Mouse (Mus musculus) liver, postnatal 0 days (tissue): ENCODE measurements around the gene Pear1. TPM values are rescaled to one million over a fixed set of nuclear protein-coding genes. Genes with fewer than 3 reads are reported as not detected.

Experiments used
- ATAC-seq: fragments of 200-750 bp; cut with Nextera tagmentation; 2 replicates; pipeline ENCODE4 v1.8.0; 2017; ENCODE audit warnings: mild to moderate bottlenecking, moderate library complexity
- DNase-seq: peaks from one replicate; pipeline ENCODE4 v3.0.0-alpha.2; 2016
- H3K27ac ChIP-seq: fragments of 300-500 bp; sonication (generic); 2 replicates; pipeline ENCODE4 v1.5.1; 2014; ENCODE audit warnings: antibody characterized with exemption, moderate library complexity, mild to moderate bottlenecking, low read depth
- H3K27me3 ChIP-seq: fragments of 300-500 bp; sonication (generic); 2 replicates; pipeline ENCODE4 v1.6.1; 2014; ENCODE audit warnings: low read length, control low read depth, mixed read lengths; ENCODE audit not compliant: insufficient read depth
- H3K36me3 ChIP-seq: fragments of 300-500 bp; sonication (generic); replicated peaks from 2 replicates; pipeline ENCODE4 v1.6.1; 2014; ENCODE audit warnings: mild to moderate bottlenecking, control low read depth, low read length, moderate library complexity, mixed read lengths; ENCODE audit not compliant: insufficient read depth
- H3K4me1 ChIP-seq: fragments of 300-500 bp; sonication (generic); 2 replicates; pipeline ENCODE4 v1.6.1; 2014; ENCODE audit warnings: antibody characterized with exemption, mild to moderate bottlenecking, control low read depth; ENCODE audit not compliant: insufficient read depth
- H3K4me2 ChIP-seq: fragments of 300-500 bp; sonication (generic); 2 replicates; pipeline ENCODE4 v1.6.1; 2014; ENCODE audit warnings: low read depth, mild to moderate bottlenecking, low read length, moderate library complexity, mixed read lengths
- H3K4me3 ChIP-seq: fragments of 300-500 bp; sonication (generic); 2 replicates; pipeline ENCODE4 v1.5.1; 2014; ENCODE audit warnings: low read depth, low read length
- H3K9ac ChIP-seq: fragments of 300-500 bp; sonication (generic); replicated peaks from 2 replicates; pipeline ENCODE4 v1.6.1; 2014; ENCODE audit warnings: mild to moderate bottlenecking, moderate library complexity
- H3K9me3 ChIP-seq: fragments of 300-500 bp; sonication (generic); 2 replicates; pipeline ENCODE4 v1.6.1; 2016; ENCODE audit warnings: mild to moderate bottlenecking, control low read depth, low read length, mixed read lengths
- CTCF ChIP-seq: sonication (generic); IDR thresholded peaks from 2 replicates; pipeline ENCODE4 v1.5.1; 2016; ENCODE audit warnings: antibody characterized with exemption, low read depth
- EP300 ChIP-seq: IDR thresholded peaks from 2 replicates; pipeline ENCODE4 v1.6.1; 2016; ENCODE audit warnings: antibody characterized with exemption, low read depth, mild to moderate bottlenecking
- WGBS: fragments of 180-500 bp; shearing (Covaris S2); extraction: QIAGEN DNeasy Blood & Tissue Kit; methylation state at CpG from one replicate; pipeline ENCODE4 v1.1.7; 2014; ENCODE audit not compliant: insufficient replicate concordance; 5-methylcytosine and 5-hydroxymethylcytosine counted together
- polyA plus RNA-seq: library from polyadenylated mRNA; unstranded; fragments of >200 nt; fragmentation: Nextera tagmentation; extraction: Ambion mirVana; gene quantifications from 2 replicates; pipeline ENCODE4 v1.2.1, GENCODE M21; 2015

Gene Pear1
- polyA plus RNA-seq, 1 experiment from 2014 or later, result 5.1 TPM

- Histone ChIP-seq H3K4me1 (no peaks in the 10 kb centered on the region), H3K27me3 (no peaks in the 10 kb centered on the region), H3K36me3 (peaks cover 49% of the 10 kb centered on the region), H3K27ac (no peak overlapping the region), H3K9me3 (no peaks in the 10 kb centered on the region), H3K4me3 (no peak overlapping the region), H3K9ac (no peak overlapping the region), H3K4me2 (no peak overlapping the region)
- ATAC-seq, result no peak
- DNase-seq, result no peak
- 87% methylated on average over 11 of the region's 11 CpGs for WGBS
- TF ChIP-seq EP300 (no peak), CTCF (no peak)
Measured at GRCm38 (mm10) chr3:87733984-87734761, 89.9 kb downstream of the Pear1 start.

- H3K4me2 ChIP-seq, result no peak overlapping the region
- TF ChIP-seq EP300 (no peak), CTCF (no peak)
- H3K27me3 ChIP-seq, result no peaks in the 10 kb centered on the region
- H3K9me3 ChIP-seq, result no peaks in the 10 kb centered on the region
- no peak overlapping the region for H3K4me3 ChIP-seq
- H3K36me3 ChIP-seq, result peaks cover 57% of the 10 kb centered on the region
- ATAC-seq (no peak), DNase-seq (no peak)
- no peak overlapping the region for H3K9ac ChIP-seq
- no peaks in the 10 kb centered on the region for H3K4me1 ChIP-seq
- H3K27ac ChIP-seq, result no peak overlapping the region
- 72% methylated on average over 4 of the region's 4 CpGs for WGBS
Measured at GRCm38 (mm10) chr3:87733098-87733497, 91.0 kb downstream of the Pear1 start.

GRCm38 (mm10) chr3:87728696-87729095, 95.4 kb downstream of the Pear1 start:
- no peak for ATAC-seq
- WGBS, result 74% methylated on average over 6 of the region's 6 CpGs

GRCm38 (mm10) chr3:87726191-87726590, 97.9 kb downstream of the Pear1 start:
- 89% methylated on average over 7 of the region's 7 CpGs for WGBS

More at GRCm38 (mm10) chr3:87728696-87729095, 95.4 kb downstream of the Pear1 start:
- H3K4me1 ChIP-seq, result no peaks in the 10 kb centered on the region
- H3K4me2 ChIP-seq, result no peak overlapping the region
- peaks cover 61% of the 10 kb centered on the region for H3K36me3 ChIP-seq
- H3K27me3 ChIP-seq, result no peaks in the 10 kb centered on the region
- no peak for TF ChIP-seq CTCF
- H3K4me3 ChIP-seq, result no peak overlapping the region
- H3K9ac ChIP-seq, result no peak overlapping the region
- no peaks in the 10 kb centered on the region for H3K9me3 ChIP-seq
- peak; percentile 3 for DNase-seq
- no peak overlapping the region for H3K27ac ChIP-seq

GRCm38 (mm10) chr3:87725396-87726160, 98.5 kb downstream of the Pear1 start:
- WGBS, result 92% methylated on average over 16 of the region's 16 CpGs
- H3K4me3 ChIP-seq, result no peak overlapping the region
- H3K27ac ChIP-seq, result no peak overlapping the region
- no peaks in the 10 kb centered on the region for H3K4me1 ChIP-seq
- TF ChIP-seq EP300, result no peak
- TF ChIP-seq CTCF, result no peak
- DNase-seq (peak; percentile 5), ATAC-seq (no peak)
- H3K9ac ChIP-seq, result no peak overlapping the region
- H3K36me3 ChIP-seq, result peaks cover 70% of the 10 kb centered on the region
- H3K27me3 ChIP-seq, result no peaks in the 10 kb centered on the region
- H3K9me3 ChIP-seq, result no peaks in the 10 kb centered on the region
- H3K4me2 ChIP-seq, result no peak overlapping the region

More at GRCm38 (mm10) chr3:87726191-87726590, 97.9 kb downstream of the Pear1 start:
- TF ChIP-seq EP300 (no peak), CTCF (no peak)
- Histone ChIP-seq H3K36me3 (peaks cover 67% of the 10 kb centered on the region), H3K4me1 (no peaks in the 10 kb centered on the region), H3K9ac (no peak overlapping the region), H3K9me3 (no peaks in the 10 kb centered on the region), H3K27ac (no peak overlapping the region), H3K4me3 (no peak overlapping the region), H3K27me3 (no peaks in the 10 kb centered on the region), H3K4me2 (no peak overlapping the region)
- DNase-seq (peak; percentile 6), ATAC-seq (no peak)

GRCm38 (mm10) chr3:87724556-87724955, 99.5 kb downstream of the Pear1 start:
- no peaks in the 10 kb centered on the region for H3K9me3 ChIP-seq
- TF ChIP-seq CTCF, result no peak
- TF ChIP-seq EP300, result no peak
- peak; percentile 10 for DNase-seq
- no peak overlapping the region for H3K9ac ChIP-seq
- no peaks in the 10 kb centered on the region for H3K27me3 ChIP-seq
- WGBS, result 80% methylated on average over 6 of the region's 6 CpGs
- no peak overlapping the region for H3K4me3 ChIP-seq
- no peak overlapping the region for H3K27ac ChIP-seq
- ATAC-seq, result no peak
- H3K4me2 ChIP-seq, result no peak overlapping the region
- H3K4me1 ChIP-seq, result no peaks in the 10 kb centered on the region
- H3K36me3 ChIP-seq, result peaks cover 64% of the 10 kb centered on the region
